Mouse (Mus musculus): ENCODE results near the gene Dlg4. TPM values are rescaled to one million over a fixed set of nuclear protein-coding genes. Genes with fewer than 3 reads are reported as not detected.

The Dlg4 gene
- polyA plus RNA-seq, 1 experiment from 2014 or later, result 4.8 TPM

- Histone ChIP-seq H3K4me2 (peak overlapping the region; percentile 89), H3K36me3 (peaks cover 47% of the 10 kb centered on the region), H3K9me3 (replicated peaks) (no peaks in the 10 kb centered on the region), H3K4me1 (replicated peaks) (peaks cover 31% of the 10 kb centered on the region), H3K9ac (peak overlapping the region; percentile 100), H3K27ac (peak overlapping the region; percentile 100), H3K27me3 (no peaks in the 10 kb centered on the region), H3K4me3 (peak overlapping the region; percentile 98)
- 76% methylated on average over 4 of the region's 4 CpGs for WGBS
- ATAC-seq (replicated peaks; ENCODE audit: insufficient number of reproducible peaks, insufficient read depth, low FRiP score, low read depth), result no peak
These were observed 33.4 kb upstream of the Dlg4 start for GRCm38 (mm10) chr11:69983377-69983776.

DNA sequence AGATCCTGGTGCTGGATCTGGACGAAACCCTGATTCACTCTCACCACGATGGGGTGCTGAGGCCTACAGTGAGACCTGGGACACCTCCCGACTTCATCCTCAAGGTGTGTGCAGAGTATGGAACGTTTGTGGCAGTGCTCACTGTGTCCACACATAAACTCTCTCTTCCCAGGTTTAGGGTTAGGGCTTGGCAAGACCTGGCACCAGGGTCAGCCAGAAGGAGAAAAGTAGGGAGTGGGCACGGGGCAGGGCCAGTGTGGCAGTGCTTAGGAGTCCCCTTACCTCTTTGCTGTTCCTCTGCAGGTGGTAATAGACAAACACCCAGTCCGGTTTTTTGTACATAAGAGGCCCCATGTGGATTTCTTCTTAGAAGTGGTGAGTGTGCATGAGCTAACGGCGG, 32.3 kb upstream of the Dlg4 start:
- Histone ChIP-seq H3K4me1 (replicated peaks) (peaks cover 24% of the 10 kb centered on the region), H3K27ac (no peak overlapping the region), H3K36me3 (peaks cover 51% of the 10 kb centered on the region), H3K4me3 (no peak overlapping the region), H3K27me3 (no peaks in the 10 kb centered on the region), H3K9me3 (replicated peaks) (no peaks in the 10 kb centered on the region), H3K4me2 (no peak overlapping the region), H3K9ac (no peak overlapping the region)
- 88% methylated on average over 8 of the region's 8 CpGs for WGBS
- no peak for ATAC-seq (replicated peaks; ENCODE audit: insufficient number of reproducible peaks, insufficient read depth, low FRiP score, low read depth)

GRCm38 (mm10) chr11:69989949-69990348, 26.8 kb upstream of the Dlg4 start:
- no peaks in the 10 kb centered on the region for H3K9me3 ChIP-seq (replicated peaks)
- no peak for ATAC-seq (replicated peaks; ENCODE audit: insufficient number of reproducible peaks, insufficient read depth, low FRiP score, low read depth)
- H3K4me1 ChIP-seq (replicated peaks), result peaks cover 27% of the 10 kb centered on the region
- H3K4me2 ChIP-seq, result no peak overlapping the region
- H3K9ac ChIP-seq, result no peak overlapping the region
- H3K27me3 ChIP-seq, result no peaks in the 10 kb centered on the region
- peaks cover 63% of the 10 kb centered on the region for H3K36me3 ChIP-seq
- WGBS, result 85% methylated on average over 8 of the region's 8 CpGs
- H3K4me3 ChIP-seq, result no peak overlapping the region
- H3K27ac ChIP-seq, result peak overlapping the region; percentile 96

GRCm38 (mm10) chr11:69990850-69991691, 25.7 kb upstream of the Dlg4 start, which contains the start of gene Gabarap:
Gabarap (plus strand) TSS chr11:69991143.
- Histone ChIP-seq H3K4me2 (peak within 1 kb of the TSS; percentile 80), H3K9me3 (replicated peaks) (no peaks in the 10 kb centered on the region), H3K4me1 (replicated peaks) (peaks cover 27% of the 10 kb centered on the region), H3K27ac (peak within 1 kb of the TSS; percentile 96), H3K9ac (peak within 1 kb of the TSS; percentile 81), H3K4me3 (peak within 1 kb of the TSS; percentile 72), H3K27me3 (no peaks in the 10 kb centered on the region), H3K36me3 (peaks cover 55% of the 10 kb centered on the region)
- WGBS, result under 1% methylated on average over 40 of the region's 40 CpGs
- ATAC-seq (replicated peaks; ENCODE audit: insufficient number of reproducible peaks, insufficient read depth, low FRiP score, low read depth), result peak; percentile 75

GRCm38 (mm10) chr11:69991711-69992110, 25.0 kb upstream of the Dlg4 start:
- peak overlapping the region; percentile 96 for H3K27ac ChIP-seq
- no peaks in the 10 kb centered on the region for H3K9me3 ChIP-seq (replicated peaks)
- peak overlapping the region; percentile 72 for H3K4me3 ChIP-seq
- peak overlapping the region; percentile 80 for H3K4me2 ChIP-seq
- WGBS, result under 1% methylated on average over 15 of the region's 15 CpGs
- H3K27me3 ChIP-seq, result no peaks in the 10 kb centered on the region
- no peak for ATAC-seq (replicated peaks; ENCODE audit: insufficient number of reproducible peaks, insufficient read depth, low FRiP score, low read depth)
- peak overlapping the region; percentile 81 for H3K9ac ChIP-seq
- H3K36me3 ChIP-seq, result peaks cover 48% of the 10 kb centered on the region
- peaks cover 27% of the 10 kb centered on the region for H3K4me1 ChIP-seq (replicated peaks)

DNA sequence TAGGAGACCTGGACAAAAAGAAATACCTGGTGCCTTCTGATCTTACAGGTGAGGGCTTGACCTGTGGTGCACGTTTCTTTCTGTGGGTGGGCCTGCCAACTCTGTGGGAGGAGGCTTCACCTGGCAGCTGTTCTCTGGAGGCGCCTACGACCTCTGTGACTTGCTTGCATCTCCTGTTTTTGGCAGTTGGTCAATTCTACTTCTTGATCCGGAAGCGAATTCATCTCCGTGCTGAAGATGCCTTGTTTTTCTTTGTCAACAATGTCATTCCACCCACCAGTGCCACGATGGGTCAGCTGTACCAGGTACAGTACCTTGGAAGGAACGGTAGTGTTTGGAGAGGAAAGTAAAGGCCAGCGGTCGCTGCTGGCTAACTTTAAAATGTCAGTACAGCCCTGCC, 24.3 kb upstream of the Dlg4 start:
- WGBS, result 72% methylated on average over 10 of the region's 10 CpGs
- H3K27ac ChIP-seq, result no peak overlapping the region
- H3K27me3 ChIP-seq, result no peaks in the 10 kb centered on the region
- ATAC-seq (replicated peaks; ENCODE audit: insufficient number of reproducible peaks, insufficient read depth, low FRiP score, low read depth), result no peak
- peak overlapping the region; percentile 80 for H3K4me2 ChIP-seq
- H3K4me1 ChIP-seq (replicated peaks), result peaks cover 28% of the 10 kb centered on the region
- peak overlapping the region; percentile 81; the same call in 1 of the 2 replicates for H3K9ac ChIP-seq
- peak overlapping the region; percentile 72 for H3K4me3 ChIP-seq
- no peaks in the 10 kb centered on the region for H3K9me3 ChIP-seq (replicated peaks)
- peaks cover 41% of the 10 kb centered on the region for H3K36me3 ChIP-seq

DNA sequence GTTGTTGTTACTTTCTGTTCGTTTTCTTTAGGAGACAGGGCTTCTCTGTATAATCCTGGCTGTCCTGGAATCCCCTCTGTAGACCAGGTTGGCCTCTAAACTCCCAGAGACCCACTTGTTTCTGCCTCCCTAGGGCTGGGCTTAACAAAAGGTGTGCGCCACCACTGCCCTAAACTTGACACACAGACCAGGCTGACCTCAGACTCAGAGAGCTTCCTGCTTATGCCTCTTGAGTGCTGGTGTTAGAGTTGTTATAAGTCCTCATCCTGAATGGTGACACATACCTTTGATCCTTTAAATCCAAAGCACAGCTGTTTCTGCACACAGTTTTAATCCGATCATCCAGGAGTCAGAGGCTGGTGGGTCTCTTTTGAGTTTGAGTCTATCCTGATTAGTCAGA, 23.8 kb upstream of the Dlg4 start:
- Histone ChIP-seq H3K4me3 (peak overlapping the region; percentile 72), H3K9ac (0 out of 2 replicates have a peak overlapping the region, but pooled peaks have one; percentile 81), H3K36me3 (peaks cover 37% of the 10 kb centered on the region), H3K27me3 (no peaks in the 10 kb centered on the region), H3K4me2 (peak overlapping the region; percentile 80), H3K9me3 (replicated peaks) (no peaks in the 10 kb centered on the region), H3K27ac (no peak overlapping the region), H3K4me1 (replicated peaks) (peaks cover 34% of the 10 kb centered on the region)
- WGBS, result 84% methylated on average over 3 of the region's 3 CpGs
- no peak for ATAC-seq (replicated peaks; ENCODE audit: insufficient number of reproducible peaks, insufficient read depth, low FRiP score, low read depth)

DNA sequence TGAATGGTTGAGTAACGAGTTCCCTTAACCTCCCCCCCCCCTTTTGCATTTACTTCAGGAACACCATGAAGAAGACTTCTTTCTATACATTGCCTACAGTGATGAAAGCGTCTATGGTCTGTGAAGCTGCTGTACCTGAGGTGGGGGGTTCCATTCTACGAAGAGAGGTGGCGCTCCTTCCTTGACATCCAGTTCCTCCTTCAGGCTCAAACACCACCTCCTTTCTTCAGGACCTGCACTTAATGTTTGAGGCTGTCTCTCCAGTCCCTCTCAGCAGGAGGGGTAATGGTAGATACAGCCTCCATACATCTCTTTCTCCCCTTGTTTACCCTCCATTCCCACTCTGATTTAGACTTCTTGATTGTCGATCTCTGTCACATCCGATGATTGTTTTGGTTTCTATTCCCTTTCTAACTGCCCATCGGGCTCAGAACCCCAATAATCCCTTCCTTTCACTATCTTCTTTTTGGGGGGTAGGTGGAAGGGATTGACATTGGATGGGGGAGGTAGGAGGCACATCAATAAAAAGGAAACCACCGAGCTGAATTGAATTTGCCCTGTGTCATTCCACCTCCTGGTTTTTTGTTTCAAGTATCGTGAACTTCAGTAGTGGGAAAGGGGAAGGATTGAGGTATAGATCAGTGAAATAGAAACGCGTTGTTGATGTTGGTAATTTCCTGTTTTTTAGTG, 22.2 kb upstream of the Dlg4 start:
- Histone ChIP-seq H3K9ac (no peak overlapping the region), H3K27me3 (no peaks in the 10 kb centered on the region), H3K4me3 (peak overlapping the region; percentile 96; the same call in 1 of the 2 replicates), H3K36me3 (peaks cover 37% of the 10 kb centered on the region), H3K4me1 (replicated peaks) (peaks cover 44% of the 10 kb centered on the region), H3K4me2 (peak overlapping the region; percentile 65), H3K27ac (no peak overlapping the region), H3K9me3 (replicated peaks) (no peaks in the 10 kb centered on the region)
- no peak for ATAC-seq (replicated peaks; ENCODE audit: insufficient number of reproducible peaks, insufficient read depth, low FRiP score, low read depth)
- 87% methylated on average over 11 of the region's 11 CpGs for WGBS

DNA sequence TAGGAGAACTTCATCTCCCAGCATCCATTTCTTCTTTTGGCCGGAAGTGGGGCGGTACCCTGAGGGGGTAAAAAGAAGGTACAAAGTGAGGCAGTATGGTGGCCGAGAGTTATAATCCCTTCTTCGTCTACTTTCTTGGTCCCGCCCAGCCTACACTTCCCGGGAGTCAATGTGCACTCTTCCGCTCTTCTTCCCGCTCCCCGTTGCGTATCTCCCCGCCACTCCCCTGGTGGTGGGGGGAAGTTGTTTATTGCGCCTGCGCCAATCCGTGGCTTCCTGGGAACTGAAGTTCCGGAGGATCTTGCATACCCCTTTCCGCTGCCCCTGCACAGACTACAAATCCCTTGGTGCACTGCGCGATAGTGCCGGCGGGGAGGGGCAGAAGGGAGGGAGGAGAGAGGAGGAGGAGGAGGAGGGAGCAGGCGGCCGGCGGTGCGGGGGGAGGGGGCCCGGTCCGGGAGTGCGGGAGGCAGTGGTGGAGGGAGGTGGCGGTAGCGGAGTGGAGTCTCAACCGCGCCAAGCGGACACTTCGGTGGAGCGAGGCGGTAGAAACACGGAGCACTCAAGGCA, 21.3 kb upstream of the Dlg4 start, which contains the start of gene Phf23:
Gene Phf23 (plus strand): TSS at position 387 of the 570 bp plus-strand sequence.
- Histone ChIP-seq H3K9ac (peak within 1 kb of the TSS; percentile 99), H3K4me2 (peak within 1 kb of the TSS; percentile 65), H3K9me3 (replicated peaks) (no peaks in the 10 kb centered on the region), H3K4me3 (peak within 1 kb of the TSS; percentile 96), H3K27me3 (no peaks in the 10 kb centered on the region), H3K36me3 (peaks cover 31% of the 10 kb centered on the region), H3K27ac (peak within 1 kb of the TSS; percentile 99), H3K4me1 (replicated peaks) (peaks cover 40% of the 10 kb centered on the region)
- peak; percentile 72 for ATAC-seq (replicated peaks; ENCODE audit: insufficient number of reproducible peaks, insufficient read depth, low FRiP score, low read depth)
- WGBS, result under 1% methylated on average over 36 of the region's 36 CpGs

DNA sequence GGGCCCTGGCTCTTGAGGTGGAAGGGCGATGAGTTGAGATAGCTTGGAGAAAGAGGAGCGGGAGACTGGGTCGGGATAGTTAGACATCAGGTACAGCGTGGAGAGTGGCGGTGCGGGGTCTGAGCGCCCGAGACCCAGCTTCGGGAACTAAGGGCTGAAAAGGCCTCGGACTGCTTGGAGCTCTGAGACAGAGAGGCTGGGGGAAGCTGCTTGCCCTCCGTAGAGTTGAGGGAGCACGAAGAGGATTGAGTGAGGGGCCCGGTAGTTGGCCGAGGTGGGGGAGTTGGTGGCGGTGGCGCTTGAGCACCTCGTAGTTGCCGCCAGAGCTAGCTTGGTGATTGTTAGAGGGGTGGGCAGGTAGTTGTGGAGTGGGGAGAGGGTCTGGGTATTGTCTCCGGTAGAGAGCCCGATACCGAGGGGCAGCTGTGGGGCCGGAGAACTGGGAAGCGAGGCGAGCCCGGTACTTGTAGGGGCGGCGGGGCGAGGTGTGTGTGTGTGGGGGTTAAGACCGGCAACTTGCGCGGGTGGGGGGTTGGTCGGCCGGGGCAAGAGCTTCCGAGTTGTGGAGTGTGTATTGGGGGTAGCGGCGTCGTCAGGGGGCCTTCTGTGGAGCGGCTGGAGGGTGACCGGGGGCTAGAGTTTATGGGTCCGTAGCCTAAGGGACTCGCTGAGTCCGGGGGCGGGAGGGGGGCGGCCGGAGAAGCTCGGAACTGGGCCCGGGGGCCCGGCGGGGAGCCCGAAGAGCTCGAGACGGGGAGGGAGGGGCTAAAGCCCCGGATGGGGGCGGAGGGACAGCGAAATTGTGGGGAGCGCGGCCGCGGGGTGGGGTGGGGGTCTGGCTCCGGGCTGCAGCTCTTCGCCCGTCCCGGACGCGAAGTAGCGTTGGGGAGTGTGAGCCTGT, 20.3 kb upstream of the Dlg4 start:
- Histone ChIP-seq H3K4me2 (peak overlapping the region; percentile 65), H3K9ac (peak overlapping the region; percentile 99), H3K27ac (peak overlapping the region; percentile 99), H3K9me3 (replicated peaks) (no peaks in the 10 kb centered on the region), H3K4me3 (peak overlapping the region; percentile 96), H3K27me3 (no peaks in the 10 kb centered on the region), H3K4me1 (replicated peaks) (peaks cover 42% of the 10 kb centered on the region), H3K36me3 (peaks cover 31% of the 10 kb centered on the region)
- ATAC-seq (replicated peaks; ENCODE audit: insufficient number of reproducible peaks, insufficient read depth, low FRiP score, low read depth), result peak; percentile 0
- WGBS, result under 1% methylated on average over 66 of the region's 66 CpGs

Data from heart, embryonic 15.5 days (tissue).